Comparison of ENCODE assay signal across 16 mouse cellular contexts in genomic region chr7:101956911-101957310, GRCm38 (mm10). TPM values are rescaled to one million over a fixed set of nuclear protein-coding genes. Genes with fewer than 3 reads are reported as not detected.
DNase-seq lines count a peak whose midpoint lies in the region.
"Had no signal": no experiment of that assay in that cellular context is flagged by ENCODE, and none has a peak within 500 bp of the region (broad histone marks: within the 10 kb centered on the region; RNA-seq: fewer than 3 reads in every experiment).

No protein-coding gene starts in this region.

- peak; percentile 70 for DNase-seq in adrenal gland, adult 8-10 months
- no peak for DNase-seq in adrenal gland, postnatal 4 days (ENCODE audit: low spot score in 2 of 2)
- DNase-seq in ovary, adult 18-20 months (ENCODE audit: low spot score): peak; percentile 45
- DNase-seq in ovary, postnatal 14 days (ENCODE audit: low spot score): no peak
- peak; percentile 46 for DNase-seq in adrenal gland, postnatal 14 days
- DNase-seq in layer of hippocampus, postnatal 10 days (ENCODE audit: low spot score in 2 of 2): no peak
- DNase-seq: cerebellum, adult 11-12 months; cerebellum, adult 8-10 months; cerebellum, postnatal 10 days; gastrocnemius, postnatal 10 days; gastrocnemius, postnatal 36 days; heart, postnatal 10 days; heart, postnatal 36 days; kidney, adult 2 months had no signal

RNA-seq across cellular contexts. Expression of gene Numa1, which starts 23.0 kb away (rescaled TPM):
- 100 to 1,000 TPM; 191 to 248 (median 221) TPM for total RNA-seq in adrenal gland, adult 8-10 months (2022)
- 100 to 1,000 TPM; 179 to 203 TPM for total RNA-seq in adrenal gland, postnatal 4 days (2021)
- total RNA-seq in adrenal gland, postnatal 14 days (2021): 154 and 164 TPM in 2 replicates
- total RNA-seq in layer of hippocampus, postnatal 10 days (2021): 10 to 100 TPM; 64.7 to 71.6 TPM

RNA-seq across cellular contexts. Expression of gene Lrrc51, which starts 23.2 kb away (rescaled TPM):
- 10 to 100 TPM; 11.3 to 19.1 (median 16.7) TPM for total RNA-seq in adrenal gland, adult 8-10 months (2022)
- 1 to 10 TPM; 6.1 to 8.3 TPM for total RNA-seq in adrenal gland, postnatal 4 days (2021)
- 6.0 and 7.3 TPM in 2 replicates for total RNA-seq in adrenal gland, postnatal 14 days (2021)
- total RNA-seq in layer of hippocampus, postnatal 10 days (2021): 1 to 10 TPM; 5.2 to 6.5 TPM

RNA-seq across cellular contexts. Expression of gene Tomt, which starts 50.8 kb away (rescaled TPM):
- not detected for total RNA-seq in adrenal gland, adult 8-10 months (2022)
- total RNA-seq in adrenal gland, postnatal 4 days (2021): not detected
- not detected in 2 replicates for total RNA-seq in adrenal gland, postnatal 14 days (2021)
- total RNA-seq in layer of hippocampus, postnatal 10 days (2021): under 1 TPM in 1 of 2 experiments, not detected in 1; 0.11 TPM
- total RNA-seq: gastrocnemius, adult 18-20 months; gastrocnemius, postnatal 10 days; gastrocnemius, postnatal 36 days; granulocyte monocyte progenitor cell, adult 5-6 weeks; heart, postnatal 10 days; heart, postnatal 36 days had no signal

RNA-seq across cellular contexts. Expression of gene Lamtor1, which starts 51.2 kb away (rescaled TPM):
- total RNA-seq in adrenal gland, adult 8-10 months (2022): 100 to 1,000 TPM in 3 of 4 experiments, 10 to 100 TPM in 1; 92.8 to 107 (median 104) TPM
- 100 to 1,000 TPM; 101 to 116 TPM for total RNA-seq in adrenal gland, postnatal 4 days (2021)
- 116 and 118 TPM in 2 replicates for total RNA-seq in adrenal gland, postnatal 14 days (2021)
- 10 to 100 TPM; 98.0 to 98.3 TPM for total RNA-seq in layer of hippocampus, postnatal 10 days (2021)

Comparison
In these comparisons a context has a peak if more than half of its experiments do, and no peak if none do; other contexts are left out.
1. DNase-seq: peak in adrenal gland, adult 8-10 months (single experiment), ovary, adult 18-20 months (single experiment) and adrenal gland, postnatal 14 days (single experiment); none in adrenal gland, postnatal 4 days (0 of 2), ovary, postnatal 14 days (single experiment) and layer of hippocampus, postnatal 10 days (0 of 2).